Comparison of ENCODE assay signal across 23 mouse cellular contexts in the genomic region with DNA sequence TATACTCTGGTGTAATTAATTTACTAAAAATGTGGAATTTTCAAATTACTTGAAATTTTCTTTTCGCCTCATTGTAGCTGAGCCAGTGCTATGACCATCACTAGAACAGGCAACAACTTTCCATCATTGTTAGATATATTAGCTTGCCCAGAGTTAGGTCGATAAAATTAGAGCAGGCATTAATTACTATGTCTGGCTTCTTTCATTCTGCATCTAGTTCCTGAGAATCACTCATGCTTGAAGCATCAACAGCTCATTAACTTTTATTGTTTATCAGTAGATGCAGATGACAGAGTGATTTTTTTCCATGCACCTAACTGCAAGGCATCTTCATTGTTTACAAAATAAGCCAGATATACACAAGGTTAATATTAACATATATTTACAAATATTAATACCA.
DNase-seq lines count a peak whose midpoint lies in the region; ATAC-seq lines count a peak whose summit lies in the region.
"Had no signal": no experiment of that assay in that cellular context is flagged by ENCODE, and none has a peak within 500 bp of the region (broad histone marks: within the 10 kb centered on the region; RNA-seq: fewer than 3 reads in every experiment).

No protein-coding gene starts in this region.

- no peak overlapping the region for H3K4me2 ChIP-seq in kidney, embryonic 14.5 days (replicated peaks; ENCODE audit: low read depth, low read length)
- no peak overlapping the region for H3K4me2 ChIP-seq in kidney, embryonic 16.5 days (replicated peaks; ENCODE audit: low read depth, low read length)
- H3K4me2 ChIP-seq: embryonic facial prominence, embryonic 12.5 days; forebrain, embryonic 13.5 days; forebrain, embryonic 15.5 days had no signal

- H3K36me3 ChIP-seq in kidney, embryonic 14.5 days (ENCODE audit: control insufficient read depth, insufficient read depth, low read length), result no peaks in the 10 kb centered on the region
- H3K36me3 ChIP-seq in kidney, embryonic 16.5 days (ENCODE audit: insufficient read depth, low read length), result no peaks in the 10 kb centered on the region
- H3K36me3 ChIP-seq: embryonic facial prominence, embryonic 10.5 days; embryonic facial prominence, embryonic 12.5 days; forebrain, embryonic 15.5 days; G1E had no signal

- H3K9ac ChIP-seq in kidney, embryonic 14.5 days (ENCODE audit: low read depth, low read length), result no peak overlapping the region
- H3K9ac ChIP-seq in kidney, embryonic 16.5 days (replicated peaks; ENCODE audit: low read length), result no peak overlapping the region
- H3K9ac ChIP-seq: embryonic facial prominence, embryonic 12.5 days; forebrain, embryonic 13.5 days; forebrain, embryonic 15.5 days had no signal

- no peak for DNase-seq in kidney, postnatal 4 days
- no peak for DNase-seq in kidney, adult 11 months
- peak; percentile 54 for DNase-seq in Muller cell, postnatal 12 days (ENCODE audit: inconsistent ontology term)
- DNase-seq in retina, postnatal 1 day, result peak; percentile 65
- DNase-seq in cerebellum, adult 11 months, result no peak
- DNase-seq: adrenal gland, adult 2 months; adrenal gland, postnatal 10 days; adrenal gland, postnatal 25 days; B cell, adult 2 months; cerebellum, adult 11-12 months; cerebellum, adult 2 months; cerebellum, adult 9-10 months; cerebellum, postnatal 10 days; cerebellum, postnatal 25 days had no signal

- no peaks in the 10 kb centered on the region for H3K4me1 ChIP-seq in kidney, embryonic 14.5 days (ENCODE audit: control insufficient read depth, insufficient read depth, low read length)
- H3K4me1 ChIP-seq in kidney, embryonic 16.5 days (ENCODE audit: insufficient read depth, low read length), result no peaks in the 10 kb centered on the region
- H3K4me1 ChIP-seq: embryonic facial prominence, embryonic 10.5 days; embryonic facial prominence, embryonic 12.5 days; forebrain, embryonic 13.5 days; forebrain, embryonic 15.5 days had no signal

- no peak overlapping the region for H3K27ac ChIP-seq in kidney, embryonic 14.5 days (ENCODE audit: low read depth, low read length)
- H3K27ac ChIP-seq in kidney, embryonic 16.5 days (ENCODE audit: low read length), result no peak overlapping the region
- H3K27ac ChIP-seq: embryonic facial prominence, embryonic 10.5 days; embryonic facial prominence, embryonic 12.5 days; forebrain, embryonic 13.5 days; forebrain, embryonic 15.5 days had no signal

- no peak overlapping the region for H3K4me3 ChIP-seq in kidney, embryonic 14.5 days (ENCODE audit: low read length)
- H3K4me3 ChIP-seq in kidney, embryonic 16.5 days (ENCODE audit: low read length), result no peak overlapping the region
- H3K4me3 ChIP-seq: embryonic facial prominence, embryonic 10.5 days; embryonic facial prominence, embryonic 12.5 days; forebrain, embryonic 13.5 days; forebrain, embryonic 15.5 days had no signal

- ATAC-seq in kidney, embryonic 14.5 days (ENCODE audit: low FRiP score, low TSS enrichment), result peak; percentile 54; the same call in 1 of the 2 replicates
- peak; percentile 71; the same call in 1 of the 2 replicates for ATAC-seq in kidney, embryonic 16.5 days (ENCODE audit: low FRiP score, low TSS enrichment)
- ATAC-seq: CD4-positive, CD25-positive, alpha-beta regulatory T cell, adult 4 months; forebrain, embryonic 13.5 days; forebrain, embryonic 15.5 days had no signal

- H3K9me3 ChIP-seq in kidney, embryonic 14.5 days (ENCODE audit: control insufficient read depth, low read length), result no peaks in the 10 kb centered on the region
- H3K9me3 ChIP-seq in kidney, embryonic 16.5 days (ENCODE audit: low read length), result no peaks in the 10 kb centered on the region
- H3K9me3 ChIP-seq: embryonic facial prominence, embryonic 10.5 days; embryonic facial prominence, embryonic 12.5 days; forebrain, embryonic 13.5 days; forebrain, embryonic 15.5 days; G1E had no signal

- H3K27me3 ChIP-seq in kidney, embryonic 14.5 days (ENCODE audit: control insufficient read depth, insufficient read depth, low read length), result no peaks in the 10 kb centered on the region
- no peaks in the 10 kb centered on the region for H3K27me3 ChIP-seq in kidney, embryonic 16.5 days (ENCODE audit: insufficient read depth, low read length)
- H3K27me3 ChIP-seq: CH12.LX; embryonic facial prominence, embryonic 12.5 days; forebrain, embryonic 13.5 days; forebrain, embryonic 15.5 days had no signal

- WGBS in kidney, embryonic 14.5 days, result 69% methylated on average over 2 of the region's 2 CpGs
- 47% methylated on average over 2 of the region's 2 CpGs for WGBS in kidney, embryonic 16.5 days

Comparison
In these comparisons a context has a peak if more than half of its experiments do, and no peak if none do; other contexts are left out.
1. DNase-seq: peak in Muller cell, postnatal 12 days (single experiment) and retina, postnatal 1 day (single experiment); none in kidney, postnatal 4 days (0 of 2), kidney, adult 11 months (single experiment) and cerebellum, adult 11 months (single experiment).